Mouse (Mus musculus) forebrain, embryonic 13.5 days (tissue): Measurements from ENCODE around the gene Sap30l. TPM values are rescaled to one million over a fixed set of nuclear protein-coding genes. Genes with fewer than 3 reads are reported as not detected.

Experiments
- ATAC-seq: fragments of 200-750 bp; cut with Nextera tagmentation; 2 replicates; pipeline ENCODE4 v1.8.0; 2017
- H3K27ac ChIP-seq: fragments of 300-500 bp; sonication (generic); 2 replicates; pipeline ENCODE4 v1.5.1; 2015; ENCODE audit warnings: inconsistent platforms, mild to moderate bottlenecking, moderate library complexity
- H3K27me3 ChIP-seq: fragments of 300-500 bp; sonication (generic); 2 replicates; pipeline ENCODE4 v1.6.1; 2015; ENCODE audit warnings: mild to moderate bottlenecking, inconsistent platforms
- H3K36me3 ChIP-seq: fragments of 300-500 bp; sonication (generic); 2 replicates; pipeline ENCODE4 v1.6.1; 2015; ENCODE audit warnings: mild to moderate bottlenecking, inconsistent platforms; ENCODE audit not compliant: poor library complexity, severe bottlenecking
- H3K4me1 ChIP-seq: fragments of 300-500 bp; sonication (generic); 2 replicates; pipeline ENCODE4 v1.6.1; 2015; ENCODE audit warnings: inconsistent platforms
- H3K4me2 ChIP-seq: fragments of 300-500 bp; sonication (generic); 2 replicates; pipeline ENCODE4 v1.6.1; 2015; ENCODE audit warnings: inconsistent platforms, mild to moderate bottlenecking, moderate library complexity
- H3K4me3 ChIP-seq: fragments of 300-500 bp; sonication (generic); 2 replicates; pipeline ENCODE4 v1.5.1; 2015; ENCODE audit warnings: mild to moderate bottlenecking, inconsistent platforms
- H3K9ac ChIP-seq: fragments of 300-500 bp; sonication (generic); 2 replicates; pipeline ENCODE4 v1.6.1; 2015; ENCODE audit warnings: mild to moderate bottlenecking, inconsistent platforms
- H3K9me3 ChIP-seq: fragments of 300-500 bp; sonication (generic); replicated peaks from 2 replicates; pipeline ENCODE4 v1.6.1; 2016; ENCODE audit warnings: inconsistent platforms
- WGBS: fragments of 180-500 bp; shearing (Covaris S2); methylation state at CpG from one replicate; pipeline ENCODE4 v1.1.7; 2015; 5-methylcytosine and 5-hydroxymethylcytosine counted together
- polyA plus RNA-seq: library from polyadenylated mRNA; unstranded; fragments of >200 nt; fragmentation: Nextera tagmentation; extraction: Ambion mirVana; gene quantifications from 2 replicates; pipeline ENCODE4 v1.2.1, GENCODE M21; 2015

Sap30l gene
- polyA plus RNA-seq, 1 experiment from 2014 or later = 7.4 TPM

- peaks cover 29% of the 10 kb centered on the region for H3K4me1 ChIP-seq
- 0% methylated on average over 4 of the region's 4 CpGs for WGBS
- H3K27me3 ChIP-seq = peaks cover 89% of the 10 kb centered on the region
- H3K9ac ChIP-seq = no peak overlapping the region
- H3K9me3 ChIP-seq = no peaks in the 10 kb centered on the region
- 0 out of 2 replicates have a peak, but pooled peaks cover 4% of the 10 kb centered on the region for H3K36me3 ChIP-seq
- H3K4me2 ChIP-seq = peak overlapping the region; percentile 17
- H3K27ac ChIP-seq = peak overlapping the region; percentile 48; the same call in 1 of the 2 replicates
- no peak overlapping the region for H3K4me3 ChIP-seq
- ATAC-seq = peak; percentile 68
Measured at GRCm38 (mm10) chr11:57773936-57774335, 27.5 kb upstream of the Sap30l start.

GRCm38 (mm10) chr11:57775868-57776267 is 25.6 kb upstream of the Sap30l start:
- peaks cover 29% of the 10 kb centered on the region for H3K4me1 ChIP-seq
- no peaks in the 10 kb centered on the region for H3K9me3 ChIP-seq
- no peak overlapping the region for H3K9ac ChIP-seq
- WGBS = 79% methylated on average over 6 of the region's 6 CpGs
- ATAC-seq = no peak
- no peak overlapping the region for H3K4me2 ChIP-seq
- peaks cover 80% of the 10 kb centered on the region for H3K27me3 ChIP-seq
- H3K27ac ChIP-seq = no peak overlapping the region
- no peaks in the 10 kb centered on the region for H3K36me3 ChIP-seq
- no peak overlapping the region for H3K4me3 ChIP-seq

- ATAC-seq = no peak
- peaks cover 77% of the 10 kb centered on the region for H3K27me3 ChIP-seq
- H3K4me2 ChIP-seq = no peak overlapping the region
- 87% methylated on average over 3 of the region's 3 CpGs for WGBS
- H3K27ac ChIP-seq = no peak overlapping the region
- peaks cover 29% of the 10 kb centered on the region for H3K4me1 ChIP-seq
- H3K9me3 ChIP-seq = no peaks in the 10 kb centered on the region
- no peak overlapping the region for H3K4me3 ChIP-seq
- no peak overlapping the region for H3K9ac ChIP-seq
- peaks cover 3% of the 10 kb centered on the region; the same call in 1 of the 2 replicates for H3K36me3 ChIP-seq
Measured at GRCm38 (mm10) chr11:57776546-57776945, 24.9 kb upstream of the Sap30l start.

GRCm38 (mm10) chr11:57778349-57778748 is 23.1 kb upstream of the Sap30l start:
- peaks cover 22% of the 10 kb centered on the region for H3K4me1 ChIP-seq
- WGBS = 20% methylated on average over 5 of the region's 5 CpGs
- peaks cover 7% of the 10 kb centered on the region; the same call in 1 of the 2 replicates for H3K36me3 ChIP-seq
- no peak overlapping the region for H3K9ac ChIP-seq
- H3K27me3 ChIP-seq = peaks cover 65% of the 10 kb centered on the region
- no peaks in the 10 kb centered on the region for H3K9me3 ChIP-seq
- no peak overlapping the region for H3K27ac ChIP-seq
- peak; percentile 64 for ATAC-seq
- no peak overlapping the region for H3K4me3 ChIP-seq
- no peak overlapping the region for H3K4me2 ChIP-seq

GRCm38 (mm10) chr11:57779824-57780223 is 21.6 kb upstream of the Sap30l start:
- Histone ChIP-seq H3K27me3 (peaks cover 61% of the 10 kb centered on the region), H3K36me3 (peaks cover 7% of the 10 kb centered on the region; the same call in 1 of the 2 replicates), H3K4me1 (peaks cover 8% of the 10 kb centered on the region; the same call in 1 of the 2 replicates), H3K9ac (no peak overlapping the region), H3K27ac (no peak overlapping the region), H3K9me3 (no peaks in the 10 kb centered on the region), H3K4me2 (no peak overlapping the region), H3K4me3 (no peak overlapping the region)
- ATAC-seq = no peak
- WGBS = 90% methylated on average over 14 of the region's 14 CpGs

GRCm38 (mm10) chr11:57786616-57787418 is 14.6 kb upstream of the Sap30l start:
- peaks cover 1% of the 10 kb centered on the region; the same call in 1 of the 2 replicates for H3K36me3 ChIP-seq
- peaks cover 15% of the 10 kb centered on the region for H3K4me1 ChIP-seq
- H3K4me3 ChIP-seq = no peak overlapping the region
- H3K9ac ChIP-seq = peak overlapping the region; percentile 14; the same call in 1 of the 2 replicates
- H3K4me2 ChIP-seq = peak overlapping the region; percentile 25; the same call in 1 of the 2 replicates
- H3K27ac ChIP-seq = peak overlapping the region; percentile 42
- H3K9me3 ChIP-seq = no peaks in the 10 kb centered on the region
- peaks cover 31% of the 10 kb centered on the region for H3K27me3 ChIP-seq
- ATAC-seq = peak; percentile 57
- 20% methylated on average over 18 of the region's 18 CpGs for WGBS

- Histone ChIP-seq H3K36me3 (no peaks in the 10 kb centered on the region), H3K27me3 (peaks cover 28% of the 10 kb centered on the region), H3K9me3 (no peaks in the 10 kb centered on the region), H3K9ac (no peak overlapping the region), H3K4me1 (peaks cover 15% of the 10 kb centered on the region), H3K4me3 (no peak overlapping the region), H3K27ac (no peak overlapping the region), H3K4me2 (no peak overlapping the region)
- ATAC-seq = no peak
- 34% methylated on average over 3 of the region's 3 CpGs for WGBS
Measured at GRCm38 (mm10) chr11:57787913-57788312, 13.5 kb upstream of the Sap30l start.

GRCm38 (mm10) chr11:57790866-57791535 is 10.4 kb upstream of the Sap30l start:
- peaks cover 13% of the 10 kb centered on the region for H3K27me3 ChIP-seq
- H3K4me2 ChIP-seq = no peak overlapping the region
- H3K36me3 ChIP-seq = no peaks in the 10 kb centered on the region
- H3K9me3 ChIP-seq = no peaks in the 10 kb centered on the region
- no peak overlapping the region for H3K27ac ChIP-seq
- ATAC-seq = no peak
- no peak overlapping the region for H3K4me3 ChIP-seq
- H3K4me1 ChIP-seq = peaks cover 15% of the 10 kb centered on the region
- no peak overlapping the region for H3K9ac ChIP-seq
- 27% methylated on average over 21 of the region's 21 CpGs for WGBS

- peaks cover 2% of the 10 kb centered on the region for H3K4me1 ChIP-seq
- peaks cover 8% of the 10 kb centered on the region; the same call in 1 of the 2 replicates for H3K27me3 ChIP-seq
- no peak overlapping the region for H3K4me2 ChIP-seq
- no peak overlapping the region for H3K4me3 ChIP-seq
- no peak overlapping the region for H3K27ac ChIP-seq
- ATAC-seq = no peak
- WGBS = 56% methylated on average over 6 of the region's 6 CpGs
- H3K9me3 ChIP-seq = no peaks in the 10 kb centered on the region
- H3K9ac ChIP-seq = no peak overlapping the region
- H3K36me3 ChIP-seq = no peaks in the 10 kb centered on the region
Measured at GRCm38 (mm10) chr11:57795086-57795485, 6.4 kb upstream of the Sap30l start.

GRCm38 (mm10) chr11:57797828-57798227 is 3.6 kb upstream of the Sap30l start:
- no peak overlapping the region for H3K27ac ChIP-seq
- H3K36me3 ChIP-seq = no peaks in the 10 kb centered on the region
- peaks cover 16% of the 10 kb centered on the region for H3K4me1 ChIP-seq
- no peak overlapping the region for H3K4me3 ChIP-seq
- WGBS = 78% methylated on average over 9 of the region's 9 CpGs
- H3K9ac ChIP-seq = no peak overlapping the region
- H3K9me3 ChIP-seq = no peaks in the 10 kb centered on the region
- no peak for ATAC-seq
- no peaks in the 10 kb centered on the region; the same call in 1 of the 2 replicates for H3K27me3 ChIP-seq
- no peak overlapping the region for H3K4me2 ChIP-seq

GRCm38 (mm10) chr11:57799456-57799855 is 2.0 kb upstream of the Sap30l start:
- Histone ChIP-seq H3K4me2 (no peak overlapping the region), H3K9ac (no peak overlapping the region), H3K36me3 (no peaks in the 10 kb centered on the region), H3K9me3 (no peaks in the 10 kb centered on the region), H3K4me3 (no peak overlapping the region), H3K27ac (no peak overlapping the region), H3K4me1 (peaks cover 29% of the 10 kb centered on the region), H3K27me3 (no peaks in the 10 kb centered on the region)
- no peak for ATAC-seq
- 88% methylated on average over 10 of the region's 10 CpGs for WGBS
